24 mouse cellular contexts compared by ENCODE assay signal in genomic region chr13:15495820-15496219, GRCm38 (mm10). TPM values are rescaled to one million over a fixed set of nuclear protein-coding genes. Genes with fewer than 3 reads are reported as not detected.
"Had no signal": no experiment of that assay in that cellular context is flagged by ENCODE, and none has a peak within 500 bp of the region (broad histone marks: within the 10 kb centered on the region; RNA-seq: fewer than 3 reads in every experiment).

No protein-coding gene starts in this region.

- H3K9ac ChIP-seq: liver, embryonic 15.5 days; liver, postnatal 0 days; lung, embryonic 15.5 days; midbrain, embryonic 12.5 days; neural tube, embryonic 12.5 days; neural tube, embryonic 15.5 days had no signal

- H3K9me3 ChIP-seq: liver, embryonic 15.5 days; lung, embryonic 15.5 days; midbrain, embryonic 10.5 days; midbrain, embryonic 12.5 days; neural tube, embryonic 12.5 days; neural tube, embryonic 15.5 days had no signal

- ATAC-seq: liver, postnatal 0 days; lung, postnatal 0 days; midbrain, embryonic 16.5 days had no signal

- H3K27ac ChIP-seq: liver, embryonic 15.5 days; lung, embryonic 15.5 days; midbrain, embryonic 10.5 days; midbrain, embryonic 12.5 days; neural tube, embryonic 12.5 days; neural tube, embryonic 15.5 days had no signal

- H3K27me3 ChIP-seq: liver, embryonic 15.5 days; lung, embryonic 15.5 days; midbrain, embryonic 12.5 days; neural tube, embryonic 12.5 days; neural tube, embryonic 15.5 days had no signal

- H3K4me3 ChIP-seq: liver, embryonic 15.5 days; lung, embryonic 15.5 days; midbrain, embryonic 10.5 days; midbrain, embryonic 12.5 days; myocyte; neural tube, embryonic 12.5 days; neural tube, embryonic 15.5 days had no signal

- H3K36me3 ChIP-seq: liver, embryonic 15.5 days; midbrain, embryonic 12.5 days; neural tube, embryonic 12.5 days; neural tube, embryonic 15.5 days had no signal

- H3K4me2 ChIP-seq: liver, embryonic 15.5 days; lung, embryonic 15.5 days; midbrain, embryonic 12.5 days; neural tube, embryonic 12.5 days; neural tube, embryonic 15.5 days had no signal

- DNase-seq: liver, postnatal 0 days; lung, adult 2 months; lung, postnatal 14 days; lung, postnatal 4 days; midbrain, embryonic 14.5 days; retina, postnatal 1 day; right cerebral cortex, adult 18-20 months; right cerebral cortex, postnatal 25 days; right cerebral cortex, postnatal 4 days; spleen, adult 18-20 months; thymus, adult 18-20 months; thymus, postnatal 14 days; thymus, postnatal 36 days had no signal

- H3K4me1 ChIP-seq: liver, embryonic 15.5 days; lung, embryonic 15.5 days; neural tube, embryonic 12.5 days; neural tube, embryonic 15.5 days had no signal

RNA-seq across cellular contexts. Expression of gene Gli3, which starts 32.8 kb away (rescaled TPM):
- total RNA-seq: megakaryocyte, adult 5-6 weeks; megakaryocyte-erythroid progenitor cell, adult 5-6 weeks had no signal
